Mouse (Mus musculus) pancreas, adult 10 weeks (tissue): ENCODE data around the gene Yjefn3. TPM values are rescaled to one million over a fixed set of nuclear protein-coding genes. Genes with fewer than 3 reads are reported as not detected.

Experiments
- polyA plus RNA-seq: library from polyadenylated mRNA; stranded (reverse); fragments of 350-450 nt; fragmentation: Illumina TruSeq; extraction: RNeasy Lipid Tissue Mini Kit (QIAGEN cat#74804); gene quantifications from one replicate; pipeline ENCODE4 v1.2.3, GENCODE M21; 2015; ENCODE audit warnings: low read depth, low replicate concordance; ENCODE audit not compliant: insufficient read depth

The Yjefn3 gene
- polyA plus RNA-seq: not detected

DNA sequence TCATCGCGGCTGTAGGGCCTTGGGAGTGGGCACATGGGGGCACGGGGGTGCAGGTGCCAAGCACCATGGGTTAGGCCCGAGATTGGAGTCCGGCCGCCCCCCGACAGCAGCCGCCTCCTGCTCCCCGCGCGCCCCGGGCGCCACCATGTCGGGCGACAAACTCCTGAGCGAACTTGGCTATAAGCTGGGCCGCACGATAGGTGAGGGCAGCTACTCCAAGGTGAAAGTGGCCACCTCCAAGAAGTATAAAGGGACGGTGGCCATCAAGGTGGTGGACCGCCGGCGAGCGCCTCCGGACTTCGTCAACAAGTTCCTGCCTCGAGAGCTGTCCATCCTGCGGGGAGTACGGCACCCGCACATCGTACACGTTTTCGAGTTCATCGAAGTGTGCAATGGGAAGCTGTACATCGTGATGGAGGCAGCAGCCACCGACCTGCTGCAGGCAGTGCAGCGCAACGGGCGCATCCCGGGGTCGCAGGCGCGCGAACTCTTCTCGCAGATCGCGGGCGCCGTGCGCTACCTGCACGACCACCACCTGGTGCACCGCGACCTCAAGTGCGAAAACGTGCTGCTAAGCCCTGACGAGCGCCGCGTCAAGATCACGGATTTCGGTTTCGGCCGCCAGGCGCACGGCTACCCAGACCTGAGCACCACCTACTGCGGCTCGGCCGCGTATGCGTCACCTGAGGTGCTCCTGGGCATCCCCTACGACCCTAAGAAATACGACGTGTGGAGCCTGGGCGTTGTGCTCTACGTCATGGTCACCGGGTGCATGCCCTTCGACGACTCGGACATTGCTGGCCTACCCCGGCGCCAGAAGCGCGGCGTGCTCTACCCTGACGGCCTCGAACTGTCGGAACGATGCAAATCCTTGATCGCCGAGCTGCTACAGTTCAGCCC lies at the start of gene Yjefn3, which contains the start of the genes Tssk6 and Ndufa13:
TSS of gene Yjefn3 (minus strand) at position 550 of the 900 bp plus-strand sequence.
TSS of gene Tssk6 (plus strand) at position 22 of the 900 bp plus-strand sequence.
TSS of gene Ndufa13 (minus strand) at position 396 of the 900 bp plus-strand sequence.

DNA sequence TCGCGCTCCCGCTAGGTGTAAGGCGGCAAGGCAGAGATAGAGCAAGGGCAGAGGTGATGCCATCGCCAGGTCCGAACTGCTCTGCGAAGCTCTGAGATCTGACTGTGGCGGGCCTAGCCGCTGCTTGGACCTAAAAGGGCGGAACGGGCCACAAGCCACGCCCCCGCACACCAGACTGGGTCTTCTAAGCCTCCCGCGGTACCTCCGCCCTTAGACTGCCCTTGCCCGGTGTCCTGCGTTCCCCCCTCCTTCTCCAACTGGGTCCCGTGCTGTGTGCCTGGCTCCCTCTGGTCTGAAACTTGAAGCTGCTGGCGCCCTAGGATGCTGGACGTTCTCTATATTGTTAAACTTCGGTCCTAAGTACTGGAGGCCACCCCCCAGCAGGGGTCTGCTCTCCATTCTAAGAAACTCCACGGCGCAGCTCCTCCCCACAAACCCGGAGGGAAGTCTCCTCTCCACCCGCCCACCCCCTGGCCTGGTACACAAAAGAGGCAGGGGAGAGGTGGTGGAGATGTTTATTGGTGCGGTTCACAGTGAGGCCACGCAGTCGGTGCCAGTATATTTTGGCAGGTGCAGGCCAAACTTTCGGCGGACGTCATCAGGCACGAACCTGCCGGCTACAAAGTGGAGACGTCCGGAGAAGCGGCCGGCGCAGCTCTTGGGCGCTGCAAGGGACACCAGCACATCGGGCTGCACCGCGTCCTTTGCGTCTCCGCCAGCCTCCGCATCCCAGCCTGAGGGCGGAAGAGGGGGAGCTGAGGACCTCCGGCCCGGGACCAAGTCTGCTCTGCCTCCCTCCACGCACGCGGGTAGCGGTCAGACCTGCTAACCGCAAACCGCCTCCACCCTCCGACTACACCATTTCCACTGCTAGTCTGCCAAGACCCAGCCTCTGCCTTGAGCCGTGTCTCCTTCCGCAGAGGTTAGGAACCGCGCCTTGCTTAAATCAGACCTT lies 14.9 kb downstream of the Yjefn3 start, which contains the start of gene Cilp2:
TSS of gene Cilp2 (minus strand) at position 399 of the 955 bp plus-strand sequence.

Other genes starting within 250 kb of the Yjefn3 start
- gene Zfp964, start 248.2 kb downstream of the Yjefn3 start, polyA plus RNA-seq: 0.72 TPM
- 7.2 TPM for gene Zfp869, start 192.0 kb downstream of the Yjefn3 start, polyA plus RNA-seq
- 2.7 TPM for gene Zfp963, start 152.7 kb downstream of the Yjefn3 start, polyA plus RNA-seq
- not detected for gene Gm20422, start 127.8 kb downstream of the Yjefn3 start, polyA plus RNA-seq
- 21.2 TPM for gene Atp13a1, start 111.5 kb downstream of the Yjefn3 start, polyA plus RNA-seq
- 4.9 TPM for gene Zfp866, start 111.5 kb downstream of the Yjefn3 start, polyA plus RNA-seq
- 11.9 TPM for gene Gmip, start 94.0 kb downstream of the Yjefn3 start, polyA plus RNA-seq
- gene Lpar2, start 80.3 kb downstream of the Yjefn3 start, polyA plus RNA-seq: 0.54 TPM
- gene Pbx4, start 70.2 kb downstream of the Yjefn3 start, polyA plus RNA-seq: 1.4 TPM
- not detected for gene Cilp2, start 15.0 kb downstream of the Yjefn3 start, polyA plus RNA-seq
- gene Tssk6, start 528 bp downstream of the Yjefn3 start, polyA plus RNA-seq: not detected
- gene Ndufa13, start 154 bp downstream of the Yjefn3 start, polyA plus RNA-seq: 45.3 TPM
- gene Gatad2a, start 93.7 kb upstream of the Yjefn3 start, polyA plus RNA-seq: 7.8 TPM
- gene Mau2, start 140.0 kb upstream of the Yjefn3 start, polyA plus RNA-seq: 15.9 TPM
- gene Sugp1, start 140.1 kb upstream of the Yjefn3 start, polyA plus RNA-seq: 55.8 TPM
- gene Tm6sf2, start 170.2 kb upstream of the Yjefn3 start, polyA plus RNA-seq: 10.5 TPM
- 6.6 TPM for gene Hapln4, start 180.7 kb upstream of the Yjefn3 start, polyA plus RNA-seq
- not detected for gene Ncan, start 218.2 kb upstream of the Yjefn3 start, polyA plus RNA-seq
- 6.3 TPM for gene Nr2c2ap, start 228.6 kb upstream of the Yjefn3 start, polyA plus RNA-seq
- gene Rfxank, start 236.4 kb upstream of the Yjefn3 start, polyA plus RNA-seq: 5.8 TPM
- gene Borcs8, start 236.8 kb upstream of the Yjefn3 start, polyA plus RNA-seq: 10.1 TPM
- gene Mef2b, start 237.0 kb upstream of the Yjefn3 start, polyA plus RNA-seq: not detected